Mouse (Mus musculus) erythroblast, adult 5-6 weeks (primary cell): ENCODE measurements around the gene Pdhx. TPM values are rescaled to one million over a fixed set of nuclear protein-coding genes. Genes with fewer than 3 reads are reported as not detected.

Experiments
- ATAC-seq: replicated peaks from 2 replicates; pipeline ENCODE4 v1.8.0; 2016; ENCODE audit warnings: moderate number of reproducible peaks, mild to moderate bottlenecking, moderate TSS enrichment, inconsistent platforms; ENCODE audit not compliant: poor library complexity, low FRiP score, severe bottlenecking
- total RNA-seq, 2 experiments: library from RNA; stranded (forward) in 1 of 2; stranded (reverse) in 1 of 2; fragments of 150-400 nt in 1 of 2; fragments of 200-764, 138-1000 nt in 1 of 2; gene quantifications; 2 replicates each; pipeline versions ENCODE4 v1.2.3 to v1.2.4; 2015 to 2017; ENCODE audit warnings: low replicate concordance in 2 of 2

The Pdhx gene
- total RNA-seq (2015; ENCODE audit: low replicate concordance) = 6.5 and 8.3 TPM in 2 replicates
- total RNA-seq (2017; ENCODE audit: low replicate concordance) = 5.5 and 8.9 TPM in 2 replicates

GRCm38 (mm10) chr2:103073219-103073982 is at the start of gene Pdhx, which contains the start of gene Apip:
Gene Pdhx (minus strand): TSS chr2:103073513.
Gene Apip (plus strand): TSS chr2:103073675.
- ATAC-seq = peak; percentile 95

- ATAC-seq = peak; percentile 94
Measured at GRCm38 (mm10) chr2:103119197-103119854, 46.0 kb upstream of the Pdhx start.

- ATAC-seq = peak; percentile 70
Measured at GRCm38 (mm10) chr2:103118324-103119196, 45.2 kb upstream of the Pdhx start.

GRCm38 (mm10) chr2:103117212-103117611 is 43.9 kb upstream of the Pdhx start:
- no peak for ATAC-seq

- ATAC-seq = no peak
Measured at GRCm38 (mm10) chr2:103111669-103112068, 38.4 kb upstream of the Pdhx start.

- ATAC-seq = no peak
Measured at GRCm38 (mm10) chr2:103106172-103106571, 32.9 kb upstream of the Pdhx start.

GRCm38 (mm10) chr2:103102595-103102994 is 29.3 kb upstream of the Pdhx start:
- ATAC-seq = no peak

GRCm38 (mm10) chr2:103089521-103089920 is 16.2 kb upstream of the Pdhx start:
- no peak for ATAC-seq

- no peak for ATAC-seq
Measured at GRCm38 (mm10) chr2:103088099-103088498, 14.8 kb upstream of the Pdhx start.

- peak; percentile 60 for ATAC-seq
Measured at GRCm38 (mm10) chr2:103086432-103086831, 13.1 kb upstream of the Pdhx start.

GRCm38 (mm10) chr2:103085633-103086032 is 12.3 kb upstream of the Pdhx start:
- ATAC-seq = no peak

GRCm38 (mm10) chr2:103084451-103084850 is 11.1 kb upstream of the Pdhx start:
- peak; percentile 73 for ATAC-seq

GRCm38 (mm10) chr2:103082853-103083252 is 9.5 kb upstream of the Pdhx start:
- ATAC-seq = no peak

- ATAC-seq = no peak
Measured at GRCm38 (mm10) chr2:103081706-103082105, 8.4 kb upstream of the Pdhx start.

GRCm38 (mm10) chr2:103081117-103081516 is 7.8 kb upstream of the Pdhx start:
- ATAC-seq = no peak

GRCm38 (mm10) chr2:103070586-103070985 is 2.7 kb downstream of the Pdhx start:
- ATAC-seq = no peak

GRCm38 (mm10) chr2:103069752-103070405 is 3.4 kb downstream of the Pdhx start:
- ATAC-seq = no peak

GRCm38 (mm10) chr2:103068602-103069001 is 4.7 kb downstream of the Pdhx start:
- no peak for ATAC-seq

- ATAC-seq = no peak
Measured at GRCm38 (mm10) chr2:103067552-103068207, 5.6 kb downstream of the Pdhx start.
